Mouse (Mus musculus) lung, postnatal 25 days (tissue): Measurements from ENCODE around the gene Tmem242.

Source experiments
- DNase-seq: peaks from one replicate; pipeline ENCODE4 v3.0.0; 2022; ENCODE audit warnings: low spot score

Tmem242 gene

GRCm38 (mm10) chr17:5416518-5416917 is 23.5 kb downstream of the Tmem242 start:
- no peak for DNase-seq

GRCm38 (mm10) chr17:5414041-5414440 is 26.0 kb downstream of the Tmem242 start:
- no peak for DNase-seq

DNA sequence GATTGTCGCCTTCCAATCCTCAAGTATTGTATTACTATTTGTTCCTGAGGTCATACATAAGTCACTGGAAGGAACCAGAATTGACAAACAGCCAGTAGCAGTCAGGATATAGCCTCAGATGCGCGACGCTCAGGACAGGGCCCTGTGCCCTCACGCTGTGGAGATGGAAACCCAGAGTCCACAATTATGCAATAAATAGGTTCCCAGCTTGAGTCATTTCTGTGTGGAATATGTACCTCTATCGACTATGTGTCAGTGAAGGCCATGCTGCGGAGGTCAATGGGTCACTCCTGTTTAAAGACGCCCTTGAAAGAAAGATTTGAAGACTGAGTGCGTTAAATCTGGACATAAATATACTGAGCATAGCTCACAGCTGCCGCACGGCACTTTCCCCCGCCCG is 26.7 kb downstream of the Tmem242 start:
- no peak for DNase-seq

- no peak for DNase-seq
Measured at GRCm38 (mm10) chr17:5412740-5413139, 27.3 kb downstream of the Tmem242 start.

DNA sequence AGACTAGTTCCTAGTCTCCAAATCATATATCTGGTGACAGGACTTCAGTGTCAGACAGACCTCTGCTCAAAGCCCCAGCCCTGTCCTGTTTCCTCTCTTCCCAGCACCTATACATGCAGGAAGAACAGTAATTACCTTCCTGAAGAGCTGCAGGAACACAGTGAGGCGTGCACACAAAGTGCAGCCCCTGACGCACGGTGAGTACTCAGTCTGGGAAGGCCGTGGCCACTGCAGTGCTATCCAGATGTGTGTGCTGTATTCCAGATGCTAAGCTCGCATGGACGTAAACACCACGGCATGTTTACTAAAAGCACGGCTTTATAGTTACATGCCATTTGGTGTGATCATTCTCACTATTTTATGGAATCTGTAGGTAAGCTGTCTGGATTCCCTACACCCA is 27.8 kb downstream of the Tmem242 start:
- no peak for DNase-seq

DNA sequence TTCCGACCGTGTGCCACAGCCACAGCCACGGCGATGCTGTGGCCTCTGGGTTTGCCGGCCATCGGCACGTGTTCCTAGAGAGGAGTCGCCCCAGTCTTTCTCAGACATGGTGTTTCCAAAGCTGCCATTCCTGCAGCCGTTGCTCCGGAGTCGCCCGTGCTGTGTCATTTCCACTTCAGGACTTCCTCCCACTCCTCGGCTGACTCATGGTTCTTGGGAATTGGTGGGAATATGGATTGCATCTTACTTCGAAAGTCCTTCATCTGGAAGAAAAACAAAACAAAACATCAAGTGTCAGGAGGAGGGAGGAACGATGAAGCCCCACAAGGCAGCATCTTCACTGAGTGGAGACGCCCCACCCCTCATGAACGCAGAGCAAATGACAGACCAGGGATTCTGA is 28.9 kb downstream of the Tmem242 start:
- DNase-seq: no peak

GRCm38 (mm10) chr17:5410336-5410735 is 29.7 kb downstream of the Tmem242 start:
- no peak for DNase-seq

- no peak for DNase-seq
Measured at GRCm38 (mm10) chr17:5407030-5407429, 33.0 kb downstream of the Tmem242 start.

- DNase-seq: no peak
Measured at GRCm38 (mm10) chr17:5406566-5406965, 33.5 kb downstream of the Tmem242 start.

- DNase-seq: no peak
Measured at GRCm38 (mm10) chr17:5403885-5404284, 36.2 kb downstream of the Tmem242 start.

DNA sequence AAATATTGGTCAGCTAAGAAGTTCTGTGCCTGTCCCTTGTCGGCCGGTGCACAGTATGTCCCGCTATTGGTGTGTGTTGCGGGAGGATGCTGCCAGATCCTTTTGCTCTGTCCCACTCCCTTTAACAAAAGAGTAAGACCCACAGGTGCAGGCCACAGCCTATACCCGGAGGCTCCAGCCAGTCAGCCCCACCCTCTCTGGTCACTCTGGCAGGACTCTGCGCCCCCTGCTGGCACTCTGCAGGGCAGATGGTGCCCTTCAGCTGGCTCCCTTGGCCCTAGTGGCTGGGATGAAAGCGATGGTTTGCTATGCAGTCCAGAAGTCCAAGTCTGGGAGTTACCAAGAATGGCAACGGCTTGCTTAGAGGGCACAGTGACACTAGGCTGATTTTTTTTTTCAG is 37.4 kb downstream of the Tmem242 start:
- peak; percentile 78 for DNase-seq

DNA sequence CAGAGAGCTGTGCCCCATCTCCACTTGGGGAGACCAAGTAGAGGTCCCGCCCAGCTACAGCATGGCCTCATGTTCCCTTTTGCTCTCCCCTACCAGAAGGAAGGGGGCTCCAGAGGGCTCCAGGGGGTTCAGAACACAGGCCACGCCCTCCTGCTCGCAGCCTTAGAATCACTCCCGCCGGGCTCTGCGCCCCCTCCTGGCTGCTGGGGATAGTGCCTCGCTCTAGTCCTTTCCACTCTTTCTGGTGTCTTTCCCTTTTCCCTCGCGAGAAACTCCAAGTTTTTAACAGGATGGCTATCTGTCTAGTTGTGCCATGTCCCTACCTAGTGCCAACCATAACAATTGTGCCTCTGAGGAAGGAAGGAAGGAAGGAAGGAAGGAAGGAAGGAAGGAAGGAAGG is 38.0 kb downstream of the Tmem242 start:
- peak; percentile 55 for DNase-seq

DNA sequence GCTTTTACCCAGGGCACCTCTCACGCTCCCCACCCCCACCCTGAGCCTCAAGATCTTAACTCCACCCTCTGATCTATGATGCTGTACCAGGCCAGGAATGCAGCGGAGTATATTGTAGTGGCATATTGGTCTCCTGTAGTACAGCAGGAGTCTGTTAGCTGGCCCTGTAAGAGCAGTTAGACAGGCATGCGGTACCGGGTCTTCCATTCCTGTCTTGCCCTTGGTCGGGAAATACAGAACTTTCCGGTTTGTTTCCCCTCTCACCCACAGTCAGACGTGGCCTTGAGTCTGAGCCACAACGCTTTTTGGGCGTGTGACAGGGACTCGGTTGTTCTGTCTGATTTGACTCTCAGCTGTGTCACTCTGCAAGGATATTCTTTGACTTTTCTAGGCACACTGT is 38.8 kb downstream of the Tmem242 start:
- no peak for DNase-seq

- DNase-seq: no peak
Measured at GRCm38 (mm10) chr17:5400435-5401090, 39.5 kb downstream of the Tmem242 start.

DNA sequence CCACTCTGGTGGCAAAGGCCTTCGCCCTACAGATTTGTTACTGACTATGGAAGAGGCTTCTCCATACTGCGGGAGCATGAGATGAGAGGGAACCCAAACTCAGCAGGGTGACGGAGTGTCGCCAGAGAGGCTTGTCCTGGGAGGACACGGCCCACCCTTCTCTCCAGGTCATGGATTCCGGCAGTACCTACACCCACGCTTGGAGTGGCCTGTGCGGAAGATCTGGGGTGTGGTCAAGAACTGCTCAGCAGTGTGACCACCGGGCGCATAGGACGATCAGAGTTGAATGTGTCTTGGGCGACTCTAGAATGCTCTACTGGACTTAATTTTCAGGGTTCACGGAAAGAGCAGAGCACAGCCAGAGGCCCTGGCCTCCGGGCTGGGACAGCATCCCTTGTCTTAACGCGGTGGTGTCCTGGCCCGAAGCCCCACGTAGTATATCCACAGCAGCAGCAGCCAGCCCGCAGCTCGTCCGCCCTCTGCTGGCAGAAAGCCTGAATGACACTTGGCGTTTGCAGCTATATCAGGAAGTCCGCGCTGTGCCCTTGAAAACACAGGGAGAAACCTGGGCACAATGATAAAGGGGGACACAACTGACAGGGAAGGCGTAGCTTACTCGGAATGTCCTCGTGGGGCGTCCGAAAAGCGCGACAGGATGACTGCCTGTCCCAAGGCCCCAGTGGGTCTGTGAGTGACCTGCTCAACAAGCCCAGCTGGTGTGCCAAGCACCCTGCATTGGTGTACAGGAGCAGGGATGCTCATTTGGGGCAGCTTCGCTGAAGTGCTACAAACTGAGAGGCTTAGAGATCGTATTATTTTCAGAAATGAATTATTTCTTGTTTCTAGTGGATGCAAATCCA is 42.7 kb downstream of the Tmem242 start:
- peak; percentile 79 for DNase-seq

DNA sequence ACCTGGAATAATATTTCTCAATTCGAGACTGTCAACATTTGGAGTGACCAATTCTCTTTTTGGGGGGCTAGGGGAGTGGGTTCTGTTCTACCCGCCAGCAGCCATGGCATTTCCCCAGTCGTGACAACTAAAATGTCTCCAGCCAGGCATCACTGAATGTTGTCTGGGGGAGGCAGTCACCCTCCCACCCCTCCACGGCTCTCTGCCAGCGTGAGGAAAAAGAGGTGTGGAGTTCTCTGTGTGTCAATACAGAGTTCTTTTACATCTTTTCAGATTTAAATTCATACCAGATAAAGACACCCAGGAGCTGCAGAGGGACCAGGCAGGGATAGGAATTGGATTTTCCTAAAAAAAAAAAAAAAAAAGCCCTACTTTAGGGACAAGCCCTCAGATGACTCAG is 43.8 kb downstream of the Tmem242 start:
- no peak for DNase-seq

- no peak for DNase-seq
Measured at GRCm38 (mm10) chr17:5395454-5396205, 44.4 kb downstream of the Tmem242 start.

DNA sequence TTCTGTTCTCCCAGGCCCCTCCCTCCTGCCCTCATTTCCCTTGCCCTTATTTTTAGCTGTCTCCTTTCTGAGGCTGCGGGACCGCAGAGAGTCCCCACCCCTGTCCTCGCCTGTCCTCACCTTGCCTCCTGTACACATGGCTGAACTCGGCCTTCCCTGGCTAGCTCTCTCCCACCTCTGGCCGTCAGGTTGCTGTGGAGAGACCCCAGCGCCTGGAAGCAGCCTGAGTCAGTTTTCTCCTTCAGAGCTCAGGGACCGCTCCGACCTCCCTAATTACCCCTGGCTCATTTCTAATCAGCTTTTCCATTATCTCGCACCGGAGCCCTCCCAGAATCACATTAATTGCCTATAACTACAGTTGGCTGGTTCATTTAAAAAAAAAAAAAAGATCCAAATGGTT is 49.4 kb downstream of the Tmem242 start:
- no peak for DNase-seq

DNA sequence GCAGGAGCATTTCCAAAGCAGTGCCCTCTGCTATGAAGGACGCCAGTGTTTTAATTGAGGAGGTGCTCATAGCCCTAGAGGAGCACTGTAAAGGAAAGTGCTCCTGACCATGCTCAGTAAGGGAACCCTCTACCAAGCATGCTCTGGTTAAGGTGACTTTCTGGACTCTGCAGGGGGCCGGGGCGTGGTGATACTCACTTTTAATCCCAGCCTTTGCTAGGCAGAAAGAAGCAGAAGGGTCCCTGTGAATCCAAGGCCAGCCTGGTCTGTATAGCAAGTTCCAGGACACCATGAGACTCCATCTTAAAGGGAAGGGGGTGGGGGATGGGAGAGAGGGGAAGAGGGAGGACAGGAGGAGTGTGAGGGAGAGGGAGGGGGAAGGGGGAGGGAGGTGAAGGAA is 51.7 kb downstream of the Tmem242 start:
- DNase-seq: no peak

- DNase-seq: no peak
Measured at GRCm38 (mm10) chr17:5386885-5387545, 53.0 kb downstream of the Tmem242 start.

- DNase-seq: no peak
Measured at GRCm38 (mm10) chr17:5385694-5386093, 54.4 kb downstream of the Tmem242 start.

- DNase-seq: no peak
Measured at GRCm38 (mm10) chr17:5377930-5378310, 62.1 kb downstream of the Tmem242 start.
